Mouse (Mus musculus) mesoderm, embryonic 11.5 days (tissue): Measurements from ENCODE around the gene Scn4b.

Experiments used
- DNase-seq: peaks from one replicate; pipeline ENCODE4 v3.0.0-alpha.2; 2012; ENCODE audit warnings: low read depth, low spot score

The Scn4b gene

DNA sequence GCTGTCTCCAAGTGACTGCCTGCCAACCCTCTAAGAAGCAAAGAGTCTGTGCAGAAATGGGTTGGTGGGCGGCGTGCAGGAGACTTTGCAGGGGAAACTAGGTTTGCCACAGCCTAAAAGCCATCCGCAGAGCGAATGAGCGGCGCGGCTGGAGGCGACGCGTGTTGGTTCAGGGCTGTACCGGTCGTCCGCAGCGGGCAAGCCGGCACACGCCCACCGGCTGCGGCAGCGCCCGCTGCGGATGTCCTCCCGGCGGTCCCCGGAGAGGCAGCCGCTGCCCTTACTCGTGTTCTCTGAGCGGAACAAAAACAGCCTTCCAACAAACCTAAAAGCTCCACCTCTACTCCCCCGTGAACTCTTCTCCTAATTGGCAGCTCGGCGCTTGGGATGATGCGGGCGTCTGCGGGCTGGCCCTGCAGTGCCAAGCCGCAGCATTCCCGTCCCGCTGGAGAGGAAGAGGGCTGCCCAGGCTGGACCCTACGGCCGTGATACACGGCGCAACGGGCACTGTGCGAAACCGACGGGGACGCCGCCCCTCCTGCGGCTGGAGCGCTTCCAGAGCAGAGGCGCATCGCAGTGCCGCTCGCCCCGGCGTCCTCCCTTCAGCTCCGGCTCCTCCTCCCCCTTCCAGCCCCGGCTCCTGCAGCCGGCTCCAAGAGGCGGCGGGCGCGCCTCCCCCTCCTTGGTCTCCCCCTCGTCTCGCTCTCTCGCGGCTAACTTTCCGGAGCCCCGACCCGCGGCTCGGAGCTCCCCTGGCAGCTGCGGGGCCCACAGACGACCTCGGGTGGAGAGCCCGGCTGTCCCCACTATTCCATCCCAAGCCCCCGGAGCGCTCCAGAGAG lies at the start of gene Scn4b:
Scn4b (plus strand) TSS at position 205 of the 842 bp plus-strand sequence.
- DNase-seq: peak; percentile 53

DNA sequence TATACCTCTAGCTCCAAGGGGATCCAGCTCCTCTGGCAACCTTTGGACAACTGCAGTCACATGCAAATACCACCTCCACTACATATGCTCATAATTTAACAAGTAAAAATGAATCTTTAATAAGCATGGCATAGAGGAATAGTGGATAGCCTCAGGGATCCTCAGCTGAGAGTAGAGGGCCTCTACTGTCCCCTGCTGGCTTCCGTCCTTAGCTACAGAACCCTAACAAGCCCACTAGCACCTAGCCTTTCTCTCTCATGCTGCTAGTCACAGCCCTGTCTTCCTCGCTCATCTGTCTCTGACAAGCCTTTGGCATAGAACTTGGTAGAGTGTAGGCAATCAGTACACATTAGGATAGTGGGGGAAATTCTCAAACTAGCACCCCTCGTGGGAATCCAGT lies 47.4 kb upstream of the Scn4b start:
- no peak for DNase-seq

DNA sequence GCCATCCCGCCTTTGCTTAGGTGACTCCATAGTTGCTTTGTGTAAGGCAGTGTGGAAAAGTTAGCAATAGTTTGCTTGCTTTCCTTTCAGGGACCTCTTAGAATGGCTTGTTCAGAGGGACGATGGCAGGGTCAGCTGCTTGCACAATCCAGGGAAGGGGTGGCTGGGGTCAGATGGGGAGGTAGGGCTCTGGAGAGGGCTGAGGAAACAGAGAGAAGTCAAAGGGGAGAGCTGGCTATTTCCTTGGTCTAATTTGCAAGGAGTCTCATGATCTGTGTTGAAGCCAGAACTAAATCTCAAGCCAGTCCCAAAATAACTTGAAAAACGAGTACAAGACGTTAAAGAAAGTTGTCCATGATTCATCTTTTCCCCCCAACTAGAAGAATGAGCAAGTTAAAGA lies 45.6 kb upstream of the Scn4b start:
- no peak for DNase-seq

DNA sequence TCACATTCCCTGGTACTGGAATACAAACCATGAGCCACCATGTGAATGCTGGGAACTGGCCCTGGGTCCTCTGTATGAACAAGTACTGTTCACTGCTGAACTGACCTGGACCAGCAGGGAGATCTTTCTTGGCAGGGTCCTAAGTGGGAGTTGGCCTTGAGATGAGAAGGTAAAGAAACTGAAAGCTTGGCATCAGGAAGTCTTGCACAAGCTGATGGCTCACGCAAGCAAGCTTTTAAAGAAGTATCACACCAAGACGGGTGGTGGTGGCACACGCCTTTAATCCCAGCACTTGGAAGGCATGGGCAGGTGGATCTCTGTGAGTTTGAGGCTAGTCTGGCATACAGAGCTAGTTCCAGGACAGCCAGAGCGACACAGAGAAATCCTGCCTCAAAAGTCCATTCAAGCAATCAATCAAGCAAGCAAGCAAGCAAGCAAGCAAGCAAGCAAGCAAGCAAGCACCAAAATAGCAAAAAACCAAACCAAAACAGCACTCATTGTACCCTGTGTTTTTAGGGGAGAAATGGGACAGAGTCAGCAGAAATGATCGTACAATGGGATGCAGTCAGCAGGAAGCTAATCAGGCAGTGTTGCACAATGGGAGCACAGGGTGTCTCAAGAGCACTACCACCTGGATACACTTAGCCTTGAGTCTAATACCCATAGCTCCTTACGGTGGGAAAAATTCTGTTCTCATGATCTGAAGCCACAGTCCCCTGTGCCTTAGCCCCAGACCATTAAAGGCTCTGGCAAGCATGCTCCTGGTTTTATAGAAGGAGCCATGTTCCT lies 42.9 kb upstream of the Scn4b start:
- DNase-seq: no peak

DNA sequence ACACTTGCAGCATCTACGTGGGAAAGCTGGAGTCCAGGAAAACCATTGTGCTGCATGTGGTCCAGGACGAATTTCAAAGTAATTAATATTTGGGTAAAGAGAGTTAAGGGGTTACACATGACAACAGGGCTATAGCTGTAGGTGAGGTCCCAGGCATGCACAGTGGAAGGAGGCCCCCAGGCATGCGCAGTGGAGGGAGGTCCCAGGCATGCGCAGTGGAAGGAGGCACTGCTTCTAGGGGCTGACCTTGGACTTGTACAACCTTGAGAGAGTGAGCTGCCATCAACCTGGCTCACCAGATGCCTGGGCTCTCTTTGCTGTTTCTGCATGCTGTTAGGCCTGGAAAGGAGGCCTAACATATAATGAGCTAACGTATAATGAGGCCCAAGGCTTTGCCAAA lies 40.3 kb upstream of the Scn4b start:
- no peak for DNase-seq

DNA sequence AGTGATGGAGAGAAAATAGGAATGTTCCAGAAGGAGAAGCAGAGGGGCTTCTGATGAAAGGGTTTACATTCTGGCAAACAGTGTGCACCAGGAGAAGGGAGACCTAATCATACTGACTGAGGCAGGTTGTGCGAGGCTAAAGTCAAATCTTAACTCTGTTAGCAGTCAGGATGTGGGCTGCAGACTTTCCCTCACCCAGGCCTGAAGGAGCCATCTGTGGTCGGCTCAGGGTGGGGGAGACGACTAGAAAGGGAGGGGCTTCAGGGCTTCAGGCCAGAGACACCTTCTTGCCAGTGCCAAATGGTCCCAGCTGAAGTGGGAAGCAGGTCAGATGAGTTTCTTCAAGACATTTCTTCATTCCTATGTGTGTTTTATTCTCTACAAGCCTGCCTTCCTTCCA lies 39.8 kb upstream of the Scn4b start:
- no peak for DNase-seq

DNA sequence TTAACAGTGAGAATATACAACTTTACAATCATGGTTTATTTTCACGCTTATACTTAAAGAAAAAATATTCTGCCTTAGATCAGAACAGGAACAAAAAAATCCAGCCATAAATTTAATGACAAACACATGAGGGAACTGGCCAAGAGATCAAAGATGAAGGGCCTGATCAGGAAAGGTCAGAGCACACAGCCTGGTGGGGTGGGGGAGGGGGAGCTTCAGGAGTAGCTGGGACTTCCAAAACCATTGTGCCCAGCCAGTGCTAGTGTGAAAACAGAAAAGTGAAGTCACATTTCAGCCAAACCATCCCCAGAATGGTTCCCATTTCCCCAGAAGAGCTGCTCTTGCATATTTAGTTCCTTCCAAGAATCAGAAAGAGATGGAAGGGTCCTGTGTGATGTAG lies 35.7 kb upstream of the Scn4b start:
- no peak for DNase-seq

DNA sequence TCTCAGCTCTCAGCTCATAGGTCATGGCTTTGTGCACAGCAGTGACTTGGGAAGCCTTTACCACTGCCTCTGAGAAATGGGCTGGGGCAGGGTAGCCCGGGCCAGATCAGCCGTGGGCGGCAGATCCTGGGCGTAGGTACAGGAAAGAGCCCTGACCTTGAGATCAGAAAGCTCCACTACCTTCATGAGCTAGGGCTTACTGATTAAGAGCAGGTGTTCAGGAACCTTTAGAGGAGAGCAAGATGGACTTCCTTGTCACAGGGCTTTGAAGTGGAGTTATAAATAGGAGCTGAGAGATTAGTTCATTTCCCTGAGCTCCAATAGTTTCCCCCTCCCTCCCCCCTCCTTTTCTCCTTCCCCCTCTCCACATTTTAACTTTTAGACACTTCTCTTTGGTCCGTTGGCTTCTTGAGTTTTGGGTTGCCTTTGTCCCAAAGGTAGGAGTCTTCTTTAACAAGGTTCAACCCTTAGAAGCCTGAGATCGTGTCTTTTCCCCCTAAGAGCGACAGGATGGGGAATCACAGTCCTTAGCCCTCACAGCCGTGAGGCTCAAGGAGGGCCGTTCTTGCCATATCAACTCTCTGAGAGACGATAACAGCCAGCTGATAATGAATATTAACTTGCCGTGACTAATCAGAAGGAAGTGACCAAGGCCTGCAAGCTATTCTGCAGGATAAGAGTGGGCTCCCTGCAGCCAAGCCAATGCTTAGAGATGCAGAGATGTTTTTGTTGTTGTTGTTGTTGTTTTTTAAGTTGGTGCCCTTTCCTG lies 34.8 kb upstream of the Scn4b start:
- DNase-seq: no peak

DNA sequence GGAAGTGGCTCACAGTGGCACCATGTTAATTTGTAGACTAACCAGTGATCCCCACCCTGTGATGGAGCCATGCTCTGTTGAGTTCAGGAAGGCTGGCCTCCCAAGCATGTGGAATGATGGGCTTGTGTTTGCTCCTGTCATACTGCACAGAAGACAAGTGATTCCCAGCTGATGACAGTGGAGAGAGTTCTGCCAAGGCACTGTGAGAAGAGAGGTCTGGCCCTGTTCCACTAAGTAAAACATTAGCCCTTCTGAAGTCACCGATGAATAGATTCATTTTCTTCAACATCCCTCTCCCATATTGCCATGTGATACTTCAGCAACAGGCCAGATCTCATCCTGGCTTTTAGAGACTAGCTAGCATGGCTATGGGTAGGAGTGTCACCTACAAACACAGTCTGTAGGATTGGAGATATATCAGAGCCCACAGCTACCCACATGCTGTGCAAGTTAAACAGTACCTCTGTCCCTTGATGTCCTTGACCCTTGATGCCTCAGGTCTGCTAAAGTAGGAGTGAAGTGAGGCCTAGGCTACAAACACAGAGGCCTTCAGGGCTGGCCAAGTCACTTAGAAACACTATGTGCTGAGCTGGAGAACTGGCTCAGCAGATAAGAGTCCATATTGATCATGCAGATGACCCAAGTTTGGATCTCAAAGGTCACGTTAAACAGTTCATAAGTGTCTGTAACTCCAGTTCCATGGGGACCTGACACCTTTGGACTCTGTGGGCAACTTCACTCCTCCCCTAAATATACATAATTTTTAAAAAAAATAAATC lies 32.4 kb upstream of the Scn4b start:
- no peak for DNase-seq

DNA sequence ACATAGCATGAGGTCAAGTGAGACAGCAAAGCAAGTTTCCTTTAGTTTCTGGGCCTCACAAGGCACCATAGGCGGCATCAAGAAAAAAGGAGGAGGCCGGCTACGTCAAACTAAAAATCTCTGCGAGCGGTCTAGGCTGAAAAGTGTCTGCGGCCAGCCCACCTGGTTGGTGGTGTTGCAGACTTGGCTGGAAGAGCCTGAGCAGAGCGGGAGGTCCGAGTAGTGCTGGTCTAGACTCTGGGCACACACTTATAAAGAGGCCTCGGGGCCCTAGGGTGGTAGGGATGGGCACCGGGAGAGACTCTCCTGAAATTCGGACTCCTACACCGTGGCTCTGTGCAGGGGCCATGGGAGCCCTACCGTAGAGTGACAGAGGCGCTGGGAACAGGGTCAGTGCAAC lies 22.5 kb upstream of the Scn4b start:
- peak; percentile 55 for DNase-seq

DNA sequence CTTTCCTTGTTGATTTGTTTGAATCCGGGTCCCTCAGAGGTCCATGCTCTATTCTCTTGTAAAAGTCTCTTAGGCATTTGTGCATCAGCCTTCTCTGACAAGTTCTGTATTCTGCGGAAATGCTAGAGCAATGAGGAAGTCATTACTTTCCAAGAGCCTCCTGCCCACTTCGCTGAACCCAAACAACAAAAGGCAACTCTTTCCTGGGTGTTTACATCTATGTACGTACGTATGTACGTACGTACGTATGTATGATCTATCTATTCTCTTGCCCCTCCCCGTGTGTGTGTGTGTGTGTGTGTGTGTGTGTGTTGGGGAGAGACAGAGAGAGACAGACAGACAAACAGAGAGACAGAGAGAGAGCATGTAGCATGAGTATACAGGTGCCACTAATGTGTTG lies 21.4 kb upstream of the Scn4b start:
- DNase-seq: no peak

DNA sequence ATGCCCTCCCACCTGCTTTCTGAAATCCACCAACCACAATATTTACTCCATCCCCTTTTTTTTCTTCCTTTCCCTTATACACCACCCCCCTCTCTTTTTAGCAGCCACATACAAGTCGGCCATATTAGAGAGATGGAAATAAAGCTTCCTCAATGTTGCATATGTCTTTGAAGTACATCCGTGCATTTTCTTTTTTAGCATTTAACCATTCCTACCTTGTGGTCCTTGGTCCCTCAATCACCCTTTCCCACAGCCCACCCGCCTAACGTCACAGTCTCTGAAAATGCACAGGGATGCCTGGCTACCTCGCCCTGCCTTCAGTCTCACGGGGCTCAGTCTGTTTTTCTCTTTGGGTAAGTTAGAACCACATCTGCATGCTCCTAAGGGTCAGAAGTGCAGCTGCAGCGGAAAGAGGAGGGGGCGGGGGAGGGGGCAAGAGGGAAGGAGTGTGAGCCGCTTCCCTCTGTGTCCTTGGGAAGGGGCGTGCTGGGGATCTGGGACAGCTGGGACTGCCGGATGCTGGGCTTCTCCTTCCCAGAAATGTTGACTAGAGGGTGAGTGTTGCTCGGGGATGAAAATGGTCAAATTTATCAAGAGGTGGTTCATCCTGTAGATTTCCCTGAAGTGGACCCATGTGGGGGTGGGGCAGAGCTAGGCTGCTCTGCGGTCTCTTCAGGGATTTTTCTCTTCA lies 20.3 kb upstream of the Scn4b start, which contains the start of gene Scn2b:
Scn2b (plus strand) TSS at position 42 of the 691 bp plus-strand sequence.
- DNase-seq: no peak

DNA sequence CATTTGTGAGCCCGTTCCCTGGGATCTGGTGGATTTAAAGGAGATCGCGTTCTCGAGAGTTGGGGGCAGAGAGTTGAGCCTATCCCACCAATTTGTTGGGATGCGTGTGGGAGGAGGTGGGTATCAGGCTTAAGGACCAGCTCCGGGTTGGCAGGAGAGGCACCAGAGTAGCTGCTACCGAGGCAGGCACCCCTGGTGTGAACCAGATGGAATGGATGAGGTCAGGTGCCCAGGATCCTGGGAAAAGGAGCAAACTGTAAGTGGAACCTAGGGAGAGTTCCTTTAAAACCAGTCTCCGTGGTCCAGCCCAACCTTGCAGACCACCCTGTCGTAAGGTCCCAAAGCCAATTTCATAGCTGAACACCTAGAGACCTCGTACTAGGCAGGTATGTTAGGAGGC lies 19.6 kb upstream of the Scn4b start:
- DNase-seq: no peak

DNA sequence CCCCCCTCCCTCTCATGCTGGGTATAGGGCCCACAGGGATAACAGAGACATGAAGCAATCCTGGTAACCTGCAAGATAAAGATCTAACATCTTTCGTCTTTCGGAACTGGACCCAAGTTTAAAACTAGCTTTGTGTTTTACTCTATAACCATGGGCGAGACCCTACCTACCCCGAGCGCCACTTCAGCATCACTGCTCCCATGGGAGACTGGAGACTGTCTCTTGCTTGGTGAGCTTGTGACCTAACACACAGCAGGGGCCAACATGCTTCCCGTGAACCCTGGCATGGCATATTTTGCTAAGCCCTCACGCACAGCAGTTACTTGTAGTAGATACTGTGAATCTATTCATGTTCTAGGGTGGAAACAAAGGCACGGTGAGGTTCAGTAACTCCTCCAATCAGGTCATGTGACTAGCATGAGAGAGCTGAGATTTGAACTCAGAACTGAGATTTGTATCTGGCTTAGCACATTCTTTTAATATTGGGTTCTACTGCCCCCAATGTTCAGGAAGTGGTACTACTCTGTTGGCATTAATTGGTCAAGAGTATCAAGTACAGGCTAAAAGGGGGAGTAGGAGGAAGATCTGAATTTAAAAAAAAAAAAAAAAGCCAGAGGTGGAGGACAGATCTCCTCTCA lies 18.8 kb upstream of the Scn4b start:
- DNase-seq: no peak

DNA sequence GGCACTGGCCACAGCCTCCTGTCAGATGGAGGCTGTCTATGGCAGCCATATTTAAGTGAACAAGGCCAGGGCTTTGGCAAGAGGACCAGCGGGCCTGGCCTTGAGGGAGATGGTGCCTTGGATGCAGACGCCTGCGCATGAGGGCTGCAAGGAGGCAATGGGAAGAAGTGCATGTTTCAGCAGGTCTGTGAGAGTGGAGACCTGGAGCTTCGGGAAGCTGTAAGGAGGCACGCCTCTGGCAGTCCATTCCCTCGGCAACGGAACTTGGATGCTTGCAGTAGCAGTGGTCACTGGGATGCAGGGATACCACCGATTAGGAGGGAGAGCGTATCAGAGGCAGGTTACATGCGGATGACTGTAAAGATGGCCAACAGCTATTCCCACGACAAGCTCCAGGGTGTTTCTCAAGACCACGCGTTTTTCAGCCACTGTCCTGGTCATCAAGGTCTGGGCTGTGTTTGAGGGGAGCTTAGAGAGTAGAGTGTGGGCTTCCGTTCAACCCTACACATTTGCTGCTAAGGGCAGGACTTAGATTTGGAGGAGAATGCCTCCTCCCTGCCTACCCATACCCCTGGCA lies 18.2 kb upstream of the Scn4b start:
- DNase-seq: no peak

DNA sequence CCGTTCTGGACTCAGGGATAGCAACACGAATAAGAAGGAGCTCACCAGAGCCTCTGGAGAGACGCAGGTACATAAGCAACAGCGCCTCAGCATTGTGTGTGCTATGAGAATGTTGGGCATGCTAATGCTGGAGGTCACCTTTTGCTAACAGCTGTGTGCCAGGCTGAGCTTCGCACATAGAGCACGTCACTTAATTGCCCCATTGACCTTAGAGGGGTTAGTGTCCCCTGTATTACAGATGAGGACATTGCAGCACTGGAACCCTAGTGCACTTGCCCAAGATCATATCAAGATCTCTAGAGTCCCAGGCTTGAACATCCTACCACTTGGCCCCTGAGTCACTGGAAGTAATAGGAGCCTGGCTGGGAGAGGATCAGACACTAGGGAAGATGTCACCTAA lies 17.6 kb upstream of the Scn4b start:
- no peak for DNase-seq

DNA sequence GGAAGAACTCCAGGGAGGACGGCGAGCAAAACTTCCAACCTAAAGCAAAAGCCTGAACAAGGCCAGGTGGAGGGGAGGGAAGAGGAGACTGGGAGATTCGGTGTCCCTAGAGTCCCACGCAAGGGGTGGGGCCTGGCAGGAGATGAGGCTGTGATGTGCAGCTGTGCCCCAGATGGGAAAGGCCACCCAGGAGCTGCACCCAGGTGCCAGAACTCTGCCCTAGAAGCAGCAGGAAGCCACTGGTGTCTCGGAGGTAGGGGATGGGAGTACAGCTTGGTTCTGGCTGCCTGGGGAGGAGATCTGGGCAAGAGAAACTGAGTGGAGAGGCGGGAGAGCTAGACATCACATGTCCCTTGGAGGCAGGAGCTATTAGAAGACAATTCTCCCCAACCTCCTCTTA lies 17.2 kb upstream of the Scn4b start:
- no peak for DNase-seq

DNA sequence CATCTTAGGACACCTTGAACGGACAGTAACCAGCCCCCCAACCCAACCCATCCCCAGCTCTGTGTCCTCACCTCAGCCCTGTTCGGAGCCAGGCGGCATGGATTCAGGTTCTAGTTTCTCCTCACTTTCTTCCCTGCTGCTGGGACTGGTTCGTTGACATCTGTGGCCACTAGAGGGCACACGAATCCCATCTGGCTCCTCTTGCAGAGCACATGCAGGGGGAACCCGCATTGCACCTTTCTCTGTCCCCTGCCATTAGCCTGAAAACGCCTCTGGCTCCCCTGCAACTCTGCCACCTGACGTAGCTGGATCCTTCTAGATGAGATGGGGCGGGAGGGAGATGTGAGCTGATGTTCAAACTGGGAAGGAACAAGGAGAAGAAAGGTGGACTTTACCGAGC lies 16.4 kb upstream of the Scn4b start:
- peak; percentile 82 for DNase-seq

DNA sequence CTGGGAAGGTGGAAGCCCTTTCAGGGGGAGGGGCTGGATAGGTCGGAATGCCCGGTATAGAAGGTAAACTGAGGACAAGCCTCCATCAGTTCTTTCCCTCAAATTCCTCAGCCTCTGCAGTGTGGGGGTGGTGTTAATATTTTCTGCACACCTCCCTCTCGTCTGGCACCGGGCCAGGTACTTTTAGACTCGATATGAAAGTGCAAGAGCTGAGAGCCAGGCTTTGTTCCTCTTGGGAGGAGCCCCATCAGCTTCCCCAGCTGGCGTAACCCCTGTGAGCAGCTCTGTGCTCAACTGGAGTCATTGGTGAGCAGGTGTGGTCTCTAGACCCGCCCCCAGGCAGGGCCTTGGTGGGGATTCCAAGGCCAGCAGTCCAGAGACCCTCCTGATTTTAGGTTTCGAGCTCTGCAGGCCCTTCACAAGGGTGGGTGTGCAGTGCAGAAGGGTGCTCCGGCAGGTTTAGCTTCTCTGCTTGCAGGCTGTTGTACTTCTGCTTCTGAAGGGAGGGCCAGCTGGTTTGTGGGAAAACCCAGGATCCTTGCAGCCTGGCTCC lies 15.9 kb upstream of the Scn4b start:
- DNase-seq: no peak

DNA sequence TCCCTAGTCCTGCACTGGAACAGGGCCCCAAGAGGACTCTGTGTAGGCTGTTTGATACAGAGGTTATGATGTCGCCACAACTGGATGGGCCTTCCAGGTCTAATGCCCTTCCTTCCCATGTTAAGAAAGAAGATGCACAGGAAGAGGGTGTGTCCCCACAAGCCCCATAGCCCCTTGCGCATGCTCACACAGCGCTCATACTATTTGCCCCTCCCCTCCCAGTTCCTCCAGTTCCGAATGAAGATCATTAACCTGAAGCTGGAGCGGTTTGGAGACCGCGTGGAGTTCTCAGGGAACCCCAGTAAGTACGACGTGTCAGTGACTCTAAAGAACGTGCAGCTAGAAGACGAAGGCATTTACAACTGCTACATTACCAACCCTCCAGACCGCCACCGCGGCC lies 13.0 kb upstream of the Scn4b start:
- no peak for DNase-seq
